Mouse (Mus musculus) adrenal gland, postnatal 36 days (tissue): ENCODE data around the gene Arhgap10. TPM values are rescaled to one million over a fixed set of nuclear protein-coding genes. Genes with fewer than 3 reads are reported as not detected.
A peak's percentile ranks its signal among the peaks of the same experiment; 100 is the strongest.

Source experiments
- DNase-seq, 2 experiments: peaks; one replicate each; pipeline ENCODE4 v3.0.0; 2021; ENCODE audit warnings: mixed read lengths in 1 of 2
- total RNA-seq, 2 experiments: library from RNA; stranded (reverse); gene quantifications; 2 replicates each; pipeline ENCODE4 v1.2.3; 2021

The Arhgap10 gene
- total RNA-seq, 2 experiments from 2014 or later, result 18.5 to 28.0 TPM

DNA sequence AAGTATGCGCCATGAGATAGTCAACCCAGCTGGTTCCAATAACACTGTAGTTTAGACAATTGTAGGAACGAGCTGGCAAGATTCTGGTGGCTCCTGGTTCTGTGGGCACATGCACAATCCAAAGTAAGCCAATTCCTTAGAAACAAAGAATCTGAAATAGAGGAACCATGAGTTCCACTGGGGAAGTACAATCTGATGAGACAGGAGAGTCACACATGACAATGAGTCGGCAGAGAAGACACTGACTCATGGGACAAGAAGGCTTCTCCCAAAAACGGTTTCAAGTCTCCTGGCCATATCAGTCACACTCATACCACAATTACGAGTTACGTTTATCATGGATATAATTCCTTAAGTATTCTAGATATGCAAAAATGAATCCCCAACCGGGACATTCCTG, 75.3 kb downstream of the Arhgap10 start:
- no peak for DNase-seq

DNA sequence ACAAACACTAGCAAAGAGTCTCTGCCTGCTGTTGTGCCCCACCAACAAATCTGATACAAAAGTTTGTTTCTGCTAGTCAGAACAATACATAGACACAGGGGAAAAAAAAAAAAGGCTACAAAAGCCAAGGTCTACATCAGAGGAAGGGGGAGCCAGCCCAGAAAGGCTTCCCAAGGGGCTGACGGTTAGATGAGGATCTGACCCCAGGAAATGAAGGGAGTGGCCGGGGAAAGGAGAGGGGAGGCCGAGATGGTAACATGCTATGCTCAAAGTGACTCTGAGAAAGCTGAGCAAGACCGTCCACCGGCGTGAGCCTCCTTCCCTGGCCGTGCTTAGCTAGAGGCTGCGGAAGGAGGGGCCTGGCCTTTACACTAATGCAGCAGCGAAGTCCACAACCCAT, 76.8 kb downstream of the Arhgap10 start:
- no peak for DNase-seq

DNA sequence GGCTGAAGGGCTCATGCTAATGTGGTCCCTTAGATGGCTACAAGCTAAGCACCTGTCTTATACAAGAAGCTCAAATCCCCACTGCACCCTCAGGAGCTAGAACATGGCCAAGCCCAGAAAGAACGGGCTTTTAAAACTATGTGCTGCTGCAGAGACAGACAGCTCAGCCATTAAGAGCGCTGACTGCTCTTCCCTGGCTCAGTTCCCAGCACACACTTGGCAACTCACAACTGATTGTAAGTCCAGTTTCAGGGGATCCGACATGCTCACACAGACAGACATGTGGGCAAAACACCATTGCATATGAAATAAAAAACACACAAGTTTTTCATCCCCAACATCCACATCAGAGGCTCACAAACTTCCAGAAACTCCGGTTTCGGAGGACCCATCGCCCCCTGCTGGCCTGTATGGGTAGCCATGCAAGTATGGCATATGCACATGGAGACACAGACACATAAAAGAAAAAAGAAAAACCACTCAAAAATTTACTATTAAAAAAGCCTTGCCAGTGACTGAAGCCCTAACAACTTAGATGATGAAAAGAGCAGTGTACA, 77.4 kb downstream of the Arhgap10 start:
- no peak for DNase-seq

DNA sequence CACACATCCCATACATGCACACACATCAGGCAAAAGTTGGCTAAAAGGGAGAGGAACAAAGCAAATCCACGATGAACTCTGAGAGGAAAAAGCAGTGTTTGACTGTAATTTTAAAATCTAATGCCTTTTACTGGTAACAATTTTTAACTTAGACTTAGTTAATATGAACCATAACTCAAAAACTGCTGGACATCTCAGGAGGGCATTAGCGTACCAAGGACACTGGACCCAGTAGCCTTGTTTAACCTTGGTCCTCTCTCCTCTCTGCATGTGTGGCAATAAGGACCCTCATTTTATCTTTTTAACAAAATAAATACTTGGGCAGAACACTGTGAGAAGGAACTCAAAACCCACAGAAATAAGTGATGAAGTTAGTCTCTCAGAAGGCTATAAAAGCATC, 78.1 kb downstream of the Arhgap10 start:
- no peak for DNase-seq

DNA sequence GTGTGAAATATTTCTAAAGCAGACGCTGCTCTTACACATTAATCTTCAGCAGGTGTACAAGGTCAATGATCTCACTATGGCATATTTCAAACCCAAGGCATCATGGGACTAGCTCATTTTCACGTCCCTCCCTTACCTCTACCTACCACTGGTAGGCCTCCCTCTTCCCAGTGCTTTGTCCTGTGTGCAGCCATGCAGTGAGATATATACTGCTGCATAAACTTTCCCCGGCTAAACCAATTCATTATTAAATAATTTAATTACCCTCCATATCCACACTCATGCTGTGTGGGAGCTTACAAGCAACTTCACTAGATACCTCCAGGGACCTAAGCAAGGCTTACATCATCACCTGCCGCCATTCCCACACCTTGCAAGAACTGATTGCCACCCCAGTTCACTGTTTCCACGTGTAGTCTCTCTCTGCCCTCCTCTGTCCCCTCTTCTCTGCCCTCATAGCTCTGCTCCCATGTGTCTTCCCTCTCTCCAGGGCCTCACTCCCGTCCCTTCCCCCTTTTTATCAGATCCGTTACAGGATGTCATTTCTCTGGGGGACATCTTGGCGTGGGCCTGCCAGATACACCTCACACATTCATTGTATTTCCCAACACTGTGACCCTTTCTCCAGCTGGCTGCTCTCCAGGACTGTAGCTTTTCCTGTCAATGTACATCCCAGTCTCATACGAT, 79.8 kb downstream of the Arhgap10 start:
- no peak for DNase-seq

DNA sequence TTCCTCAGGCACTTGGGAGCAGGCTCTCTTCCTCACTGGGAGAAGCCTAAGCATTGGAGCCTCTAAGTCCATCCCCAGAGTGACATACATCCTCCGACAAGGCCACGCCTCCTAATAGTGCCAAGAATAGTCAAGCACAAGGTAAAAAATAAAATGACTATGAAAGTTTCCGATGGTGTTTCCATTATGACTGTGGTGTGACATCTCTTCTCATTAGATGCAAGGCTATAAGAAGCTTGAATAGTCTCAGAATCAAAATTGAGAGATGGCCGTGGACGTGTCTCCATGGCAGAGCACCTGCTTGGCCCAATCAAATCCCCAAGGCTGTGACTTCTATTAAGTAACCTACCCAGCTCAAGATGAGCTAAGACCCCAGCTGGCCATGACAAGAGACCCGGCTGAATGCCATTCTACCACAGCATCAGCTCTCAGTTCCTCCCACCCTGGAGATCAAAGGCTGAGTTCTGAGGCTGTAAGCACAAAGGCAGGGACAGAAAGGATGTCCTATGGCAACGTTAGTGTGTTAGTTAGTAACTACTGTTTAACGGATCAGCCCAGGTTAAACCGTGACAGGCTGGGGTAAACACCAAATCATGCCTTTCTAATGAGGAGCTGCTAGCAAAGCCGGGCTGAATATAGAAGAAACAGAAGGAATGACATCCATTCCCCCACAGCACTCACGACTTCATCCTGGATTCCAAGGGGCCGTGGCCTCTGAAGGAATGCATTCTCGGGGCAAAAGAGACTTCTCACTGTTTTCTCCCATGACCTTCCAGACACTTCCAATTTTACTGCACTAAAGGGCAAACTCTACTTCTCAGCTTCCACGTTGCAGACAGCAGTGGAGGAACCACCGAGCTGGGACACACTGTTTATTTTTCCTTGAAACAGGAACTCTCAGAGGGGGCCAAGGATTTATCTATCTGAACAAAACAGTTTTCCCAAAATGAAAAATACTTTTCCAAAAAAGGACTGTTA, 81.5 kb downstream of the Arhgap10 start:
- no peak for DNase-seq

DNA sequence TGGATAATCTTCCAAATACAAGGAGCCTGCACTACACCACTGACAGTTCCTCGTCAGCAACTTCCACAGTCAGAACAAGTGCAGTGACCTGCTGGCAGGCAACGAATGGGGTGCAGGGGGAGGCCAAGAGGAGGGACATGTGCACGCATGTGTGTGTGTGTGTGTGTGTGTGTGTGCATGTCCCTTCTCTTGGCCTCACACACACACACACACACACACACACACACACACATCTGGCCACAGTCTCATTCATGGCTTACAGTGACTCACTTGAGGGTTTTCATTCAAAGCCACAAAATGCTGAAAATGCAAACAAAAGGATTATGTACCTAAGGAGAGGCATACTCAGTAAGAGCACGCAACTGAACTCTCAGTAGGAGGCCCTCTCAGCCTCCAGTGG, 84.5 kb downstream of the Arhgap10 start:
- no peak for DNase-seq

DNA sequence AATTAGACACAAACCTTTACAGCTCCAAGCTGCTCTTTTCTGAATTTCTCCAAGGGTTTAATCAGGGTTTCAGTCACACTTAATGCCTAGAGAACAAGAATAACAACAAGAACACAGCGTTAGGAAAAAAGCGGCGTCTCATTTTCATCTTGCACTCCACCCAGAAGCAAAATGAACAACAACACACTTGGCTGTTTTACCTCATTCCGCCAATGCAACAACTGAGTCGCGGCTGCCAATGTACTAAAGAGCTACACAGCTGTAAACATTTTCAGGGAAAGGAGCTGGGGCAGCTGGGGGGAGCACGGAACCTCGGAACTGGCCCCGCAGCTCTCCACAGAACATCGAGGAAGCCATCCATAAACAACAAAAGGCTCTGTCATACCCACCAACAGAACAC, 85.0 kb downstream of the Arhgap10 start:
- no peak for DNase-seq

DNA sequence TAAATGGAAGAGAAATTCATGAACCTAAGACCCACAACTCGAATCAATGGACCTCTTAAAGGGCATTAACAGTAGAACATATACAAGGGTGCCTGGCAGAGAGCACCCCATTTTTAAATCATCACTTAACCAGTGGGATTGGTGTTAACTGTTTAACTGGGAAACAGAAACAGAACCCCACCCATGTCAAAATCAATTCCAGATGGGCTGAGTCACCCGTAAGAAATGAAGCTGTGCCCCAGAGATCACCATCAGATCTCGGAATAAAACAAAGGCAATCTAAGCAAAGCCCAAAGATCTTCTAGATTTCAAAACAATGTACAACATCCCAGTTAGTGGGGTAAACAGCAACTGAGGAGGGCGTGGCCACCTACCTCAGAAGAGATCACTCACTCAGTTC, 89.3 kb downstream of the Arhgap10 start:
- DNase-seq, result no peak

DNA sequence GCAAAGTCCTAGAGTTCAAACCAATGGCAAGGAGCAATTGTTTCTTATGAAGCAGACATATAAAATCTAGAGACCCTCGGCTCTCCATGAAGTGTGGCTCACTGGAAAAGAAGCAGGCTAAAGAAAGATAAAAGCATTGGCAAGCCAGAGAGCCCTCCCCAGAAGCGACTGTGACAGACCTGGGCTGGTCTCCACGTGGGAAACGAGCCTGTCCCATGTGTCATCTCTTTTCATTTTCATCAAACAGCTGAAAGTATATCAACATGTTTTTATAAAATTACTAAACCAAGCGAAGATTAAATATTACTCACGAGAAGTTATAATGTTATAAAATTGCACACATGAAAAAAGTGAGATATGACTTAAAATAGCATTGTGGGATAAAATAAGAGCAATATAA, 89.7 kb downstream of the Arhgap10 start:
- DNase-seq, result no peak

DNA sequence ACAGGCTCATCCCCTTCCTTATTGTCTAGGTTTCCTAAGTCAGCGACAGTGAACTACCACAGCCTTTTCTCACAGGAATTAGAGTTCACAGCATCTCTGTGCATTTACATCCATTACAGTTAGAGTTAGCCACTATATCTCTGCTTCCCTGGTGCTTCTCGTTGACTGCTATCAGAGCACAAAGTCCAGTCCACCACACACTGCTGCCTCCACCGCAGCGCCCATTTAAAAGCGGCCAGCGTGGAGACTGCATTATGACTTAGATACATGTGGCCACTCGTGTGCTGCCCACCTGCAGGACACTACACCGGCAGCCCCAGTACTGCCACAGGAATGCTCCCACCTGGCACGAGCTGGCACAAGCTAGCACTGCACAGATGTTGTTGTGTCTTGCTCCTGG, 90.3 kb downstream of the Arhgap10 start:
- no peak for DNase-seq

DNA sequence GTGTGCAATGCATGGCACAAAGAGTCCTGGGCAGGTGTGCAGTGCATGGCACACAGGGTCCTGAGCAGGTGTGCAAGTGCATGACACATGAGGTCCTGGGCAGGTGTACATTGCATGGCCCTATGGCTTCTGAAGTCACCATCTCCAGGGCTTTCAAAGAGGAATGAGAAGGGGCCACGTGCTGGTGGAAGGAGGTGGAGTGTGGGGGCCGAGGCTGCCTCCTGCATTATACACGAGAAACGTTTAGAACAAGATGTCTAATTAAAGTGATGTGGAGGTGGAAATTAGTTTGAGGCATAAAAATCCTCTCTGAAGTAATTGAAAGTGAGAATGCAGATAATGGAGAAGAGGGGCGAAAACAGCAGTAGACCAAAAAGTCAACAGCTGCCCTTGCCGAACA, 93.9 kb downstream of the Arhgap10 start:
- DNase-seq, result no peak

DNA sequence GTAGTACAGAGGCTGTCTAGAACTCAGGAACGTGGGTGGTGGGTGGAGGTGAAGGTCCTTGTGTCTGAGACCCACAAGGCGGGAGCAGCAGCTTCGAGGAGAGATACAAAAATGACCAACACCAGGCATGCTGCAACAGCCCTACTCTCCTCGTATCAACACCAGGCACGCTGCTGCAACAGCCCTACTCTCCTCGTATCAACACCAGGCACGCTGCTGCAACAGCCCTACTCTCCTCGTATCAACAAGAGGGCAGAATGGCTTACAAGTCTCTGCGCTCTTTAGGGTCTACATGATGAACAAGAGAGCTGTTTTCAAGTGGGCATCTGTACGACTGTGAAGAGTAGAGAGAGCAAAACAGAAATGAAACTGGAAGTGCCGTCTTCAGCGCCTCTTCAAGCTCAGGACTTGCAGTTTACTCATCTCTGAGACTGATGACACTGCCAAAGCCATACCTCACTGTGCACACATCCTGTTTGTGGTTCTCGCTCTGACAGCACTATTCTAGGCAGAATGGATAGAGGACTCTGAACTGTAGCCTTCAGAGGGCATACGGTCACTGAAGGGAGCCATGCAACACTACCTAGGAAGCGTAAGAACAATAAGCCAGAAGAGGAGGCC, 95.0 kb downstream of the Arhgap10 start:
- no peak for DNase-seq

DNA sequence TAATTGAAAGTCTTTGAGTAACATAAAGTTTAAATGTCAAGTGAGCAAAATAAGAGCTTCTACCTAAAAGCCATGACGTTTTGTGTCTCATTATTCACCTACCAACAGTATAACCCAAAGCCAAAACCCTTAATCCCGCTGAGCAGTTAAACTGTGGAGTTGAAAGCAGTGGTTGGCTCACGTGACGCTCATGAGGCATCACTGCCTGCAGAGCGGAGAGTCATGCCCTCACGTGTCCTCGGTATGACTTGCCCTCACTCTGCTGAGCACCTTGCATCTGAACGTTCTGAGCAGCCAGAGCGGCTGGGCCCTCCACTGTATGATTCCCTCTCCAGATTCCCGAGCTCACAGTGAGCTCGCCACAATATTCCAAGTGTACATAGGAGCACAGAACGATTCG, 96.2 kb downstream of the Arhgap10 start:
- DNase-seq, result no peak

DNA sequence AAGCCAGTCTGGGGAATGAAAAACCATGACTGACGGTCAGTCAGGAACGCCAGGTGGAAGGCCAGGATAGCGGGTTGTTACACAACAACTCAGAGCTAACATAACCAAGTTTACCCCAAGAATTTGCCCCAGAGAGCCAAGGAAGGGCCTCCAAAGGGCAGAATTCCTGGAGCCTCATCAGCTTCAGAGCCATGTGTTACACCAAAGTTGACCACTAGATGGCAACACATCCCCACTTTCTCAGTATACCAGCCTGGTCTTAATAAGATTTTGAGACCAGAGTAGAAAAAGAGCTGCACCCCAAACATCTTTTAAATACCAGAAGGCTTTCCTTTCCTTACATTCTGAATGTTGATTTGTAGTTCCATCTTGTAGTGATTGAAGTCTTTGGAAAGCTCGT, 98.0 kb downstream of the Arhgap10 start:
- peak; percentile 61 to 72 for DNase-seq

DNA sequence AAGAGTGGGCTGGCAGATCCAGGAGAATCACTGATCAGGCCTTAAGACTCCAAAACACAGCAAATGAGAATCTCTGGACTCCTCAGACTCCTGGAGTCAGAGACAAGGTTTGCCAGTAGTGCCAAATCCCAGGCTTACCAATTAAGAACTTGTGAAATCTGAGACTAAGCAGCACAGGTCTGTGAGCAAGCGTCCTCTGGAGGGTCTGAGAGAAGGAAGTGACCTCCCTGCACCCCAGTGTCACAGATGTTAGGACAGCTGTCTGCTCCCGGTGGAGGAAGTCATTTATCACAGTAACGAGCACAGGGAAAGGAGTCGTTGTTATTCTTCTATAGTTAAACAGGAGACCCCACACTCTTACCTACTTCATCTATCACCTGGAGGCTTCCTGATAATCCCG, 101.0 kb downstream of the Arhgap10 start:
- no peak for DNase-seq

DNA sequence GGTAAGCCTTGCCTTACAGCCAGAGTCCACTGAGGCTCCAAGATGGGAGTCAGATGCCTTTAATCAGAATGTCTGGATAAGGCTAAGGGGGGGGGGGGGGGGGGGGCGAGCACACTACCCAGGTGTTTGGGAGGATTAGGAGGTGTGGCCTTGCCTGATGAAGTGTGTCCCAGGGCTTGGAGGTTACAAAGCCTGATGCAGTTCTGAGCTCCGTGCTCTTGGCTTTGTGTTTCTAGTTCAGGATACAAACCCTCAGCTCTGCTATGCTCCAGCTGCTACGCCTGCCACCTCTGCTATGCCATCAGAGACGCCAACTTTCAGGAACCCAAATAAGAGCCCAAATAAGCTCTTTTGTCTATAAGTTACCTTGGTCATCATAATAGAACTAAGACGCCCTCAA, 101.7 kb downstream of the Arhgap10 start:
- no peak for DNase-seq

DNA sequence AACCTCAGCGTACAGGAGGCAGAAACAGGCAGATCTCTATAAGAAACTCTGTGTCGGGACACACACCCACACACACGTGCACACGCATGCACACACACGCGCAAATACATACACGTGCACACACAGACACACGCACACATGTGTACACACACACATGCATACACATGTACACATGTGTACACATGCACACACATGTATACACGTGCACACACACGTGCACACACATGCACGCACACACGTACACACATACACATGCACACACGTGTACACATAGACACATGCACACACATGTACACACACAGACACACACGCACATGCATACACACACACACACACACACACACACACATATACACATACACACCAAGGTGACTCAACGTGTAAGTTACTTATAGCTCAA, 106.5 kb downstream of the Arhgap10 start:
- no peak for DNase-seq

DNA sequence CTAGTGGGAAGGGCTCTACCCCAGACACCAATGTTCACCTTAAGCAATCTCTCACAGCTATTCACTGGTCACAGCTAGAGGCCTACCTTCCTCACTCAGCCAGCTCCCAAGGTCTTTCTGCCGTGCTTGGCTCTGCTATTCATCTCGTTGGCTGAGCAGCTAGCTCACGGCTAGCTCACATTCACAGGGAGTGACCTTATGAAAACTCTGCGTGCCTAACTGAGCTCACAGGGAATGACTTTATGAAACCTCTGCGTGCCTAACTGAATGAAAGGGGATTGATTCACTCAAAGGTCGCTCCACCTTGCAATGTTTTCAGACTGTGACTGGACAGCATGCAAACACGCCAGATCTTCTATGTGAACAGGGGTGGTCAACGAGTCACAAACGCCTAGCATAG, 107.4 kb downstream of the Arhgap10 start:
- DNase-seq, result peak; percentile 25 to 43

DNA sequence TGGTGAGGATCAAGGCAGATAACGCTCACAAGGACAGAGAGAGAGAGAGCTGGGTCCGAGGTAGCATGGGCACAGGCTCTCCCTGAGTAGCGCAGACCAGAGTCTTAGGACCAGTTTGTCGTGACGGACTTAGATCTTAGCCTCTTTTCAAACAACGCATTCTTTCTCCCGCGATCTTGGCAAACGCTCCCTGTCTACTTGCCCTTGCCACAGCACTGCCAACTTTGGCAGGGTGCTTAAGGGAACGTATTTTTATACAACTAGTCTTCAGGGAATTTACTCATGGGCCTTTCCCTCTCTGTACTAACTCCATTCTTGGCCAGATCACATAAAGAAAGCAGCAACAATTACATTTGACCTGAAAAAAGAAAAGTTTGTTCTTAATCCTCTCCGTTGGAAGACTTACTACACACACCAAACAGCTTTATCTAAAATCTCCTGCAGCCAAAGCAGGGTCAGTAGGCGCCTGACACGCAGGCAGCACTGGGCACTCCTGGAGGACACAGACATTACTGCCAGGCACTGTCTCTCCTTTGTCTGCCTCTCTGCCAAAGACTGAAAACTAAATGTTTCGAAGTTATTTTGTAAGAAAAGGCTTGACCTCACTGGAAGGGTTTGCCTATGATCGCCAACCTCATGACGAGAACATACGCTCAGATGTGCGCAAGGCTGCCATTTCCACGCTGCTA, 109.1 kb downstream of the Arhgap10 start:
- DNase-seq, result no peak

DNA sequence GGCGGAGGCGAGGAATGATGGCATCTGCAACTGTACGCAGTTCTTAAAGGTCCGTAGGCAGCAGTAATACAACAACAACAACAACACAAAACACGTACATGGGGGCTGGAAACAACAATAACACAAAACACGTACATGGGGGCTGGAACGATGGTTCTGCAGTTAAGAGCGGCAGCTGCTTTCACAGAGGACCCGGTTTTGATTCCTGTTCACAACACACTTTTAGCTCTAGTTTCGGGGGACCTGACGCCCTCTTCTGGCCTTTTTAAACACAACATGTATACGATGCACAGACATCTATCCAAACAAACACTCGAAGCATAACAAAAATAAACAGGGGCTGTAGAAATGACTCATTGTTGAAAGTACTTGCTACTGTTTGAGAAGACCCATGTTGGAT, 110.9 kb downstream of the Arhgap10 start:
- DNase-seq, result no peak

DNA sequence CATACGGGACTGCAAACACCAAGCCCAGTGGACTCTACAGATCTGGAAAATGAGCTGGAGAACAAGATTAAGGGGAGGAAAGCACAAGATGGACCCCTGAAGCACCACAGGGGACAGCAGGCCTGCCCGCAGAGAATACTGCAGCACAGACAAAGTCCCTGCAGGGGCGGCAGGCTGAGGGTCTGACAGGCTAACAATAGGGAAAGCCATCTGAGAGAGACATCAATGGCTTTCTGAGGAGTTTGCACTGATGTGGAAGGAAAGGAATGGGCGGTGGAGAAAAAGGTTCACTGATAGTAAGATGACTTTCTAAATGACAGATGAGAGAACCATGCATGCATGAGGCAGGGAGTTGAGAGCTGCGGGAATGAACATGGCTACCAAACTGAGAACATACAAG, 111.3 kb downstream of the Arhgap10 start:
- no peak for DNase-seq
